Mouse (Mus musculus) forebrain, embryonic 14.5 days (tissue): ENCODE results near the gene Myo3a. TPM values are rescaled to one million over a fixed set of nuclear protein-coding genes. Genes with fewer than 3 reads are reported as not detected.

Source experiments
- ATAC-seq: fragments of 200-750 bp; cut with Nextera tagmentation; 2 replicates; pipeline ENCODE4 v1.8.0; 2017; ENCODE audit warnings: mild to moderate bottlenecking, moderate library complexity
- DNase-seq: peaks from one replicate; pipeline ENCODE4 v3.0.0-alpha.2; 2015; ENCODE audit warnings: low spot score
- H3K27ac ChIP-seq: fragments of 300-500 bp; sonication (generic); 2 replicates; pipeline ENCODE4 v1.5.1; 2014; ENCODE audit warnings: low read depth, mild to moderate bottlenecking, control low read depth, low read length, moderate library complexity
- H3K27me3 ChIP-seq: fragments of 300-500 bp; sonication (generic); replicated peaks from 2 replicates; pipeline ENCODE4 v1.6.1; 2014; ENCODE audit warnings: low read length, control low read depth, mixed read lengths; ENCODE audit not compliant: control insufficient read depth, insufficient read depth
- H3K36me3 ChIP-seq: fragments of 300-500 bp; sonication (generic); 2 replicates; pipeline ENCODE4 v1.6.1; 2014; ENCODE audit warnings: low read length, control low read depth; ENCODE audit not compliant: control insufficient read depth, insufficient read depth
- H3K4me1 ChIP-seq: fragments of 300-500 bp; sonication (generic); 2 replicates; pipeline ENCODE4 v1.6.1; 2014; ENCODE audit warnings: antibody characterized with exemption, low read length, control low read depth; ENCODE audit not compliant: control insufficient read depth, insufficient read depth
- H3K4me2 ChIP-seq: fragments of 300-500 bp; sonication (generic); 2 replicates; pipeline ENCODE4 v1.6.1; 2014; ENCODE audit warnings: mild to moderate bottlenecking, control low read depth, low read length
- H3K4me3 ChIP-seq: fragments of 300-500 bp; sonication (generic); 2 replicates; pipeline ENCODE4 v1.5.1; 2014; ENCODE audit warnings: low read depth, low read length, control low read depth
- H3K9ac ChIP-seq: fragments of 300-500 bp; sonication (generic); 2 replicates; pipeline ENCODE4 v1.6.1; 2014; ENCODE audit warnings: mild to moderate bottlenecking, low read length, control low read depth, moderate library complexity
- H3K9me3 ChIP-seq: fragments of 300-500 bp; sonication (generic); replicated peaks from 2 replicates; pipeline ENCODE4 v1.6.1; 2016; ENCODE audit warnings: low read length, control low read depth, mixed read lengths; ENCODE audit not compliant: control insufficient read depth
- WGBS: fragments of 180-500 bp; shearing (Covaris S2); extraction: QIAGEN DNeasy Blood & Tissue Kit; methylation state at CpG from one replicate; pipeline ENCODE4 v1.1.7; 2014; 5-methylcytosine and 5-hydroxymethylcytosine counted together
- polyA plus RNA-seq: library from polyadenylated mRNA; unstranded; fragments of >200 nt; fragmentation: Nextera tagmentation; extraction: Ambion mirVana; gene quantifications from 2 replicates; pipeline ENCODE4 v1.2.1, GENCODE M21; 2014

Gene Myo3a
- polyA plus RNA-seq, 1 experiment from 2014 or later, result 0.09 TPM

DNA sequence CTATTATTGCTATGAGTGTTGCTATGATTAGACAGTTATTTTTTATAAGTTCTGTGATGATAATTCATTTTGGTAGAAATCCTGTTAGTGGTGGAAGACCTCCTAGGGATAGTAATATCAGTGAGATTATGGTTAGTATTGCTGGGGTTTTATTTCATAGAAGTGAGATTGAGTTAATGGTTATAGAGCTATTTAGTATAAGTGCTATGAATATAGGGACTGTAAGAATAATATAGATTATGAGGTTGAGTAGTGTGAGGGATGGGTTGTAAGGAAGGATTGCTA, 362.8 kb downstream of the Myo3a start:
- no peaks in the 10 kb centered on the region for H3K27me3 ChIP-seq
- no peaks in the 10 kb centered on the region for H3K9me3 ChIP-seq
- no peak overlapping the region for H3K9ac ChIP-seq
- H3K27ac ChIP-seq, result no peak overlapping the region
- ATAC-seq, result no peak
- no peak overlapping the region for H3K4me3 ChIP-seq
- no peaks in the 10 kb centered on the region for H3K4me1 ChIP-seq
- no peak overlapping the region for H3K4me2 ChIP-seq
- no peak for DNase-seq
- no peaks in the 10 kb centered on the region for H3K36me3 ChIP-seq

DNA sequence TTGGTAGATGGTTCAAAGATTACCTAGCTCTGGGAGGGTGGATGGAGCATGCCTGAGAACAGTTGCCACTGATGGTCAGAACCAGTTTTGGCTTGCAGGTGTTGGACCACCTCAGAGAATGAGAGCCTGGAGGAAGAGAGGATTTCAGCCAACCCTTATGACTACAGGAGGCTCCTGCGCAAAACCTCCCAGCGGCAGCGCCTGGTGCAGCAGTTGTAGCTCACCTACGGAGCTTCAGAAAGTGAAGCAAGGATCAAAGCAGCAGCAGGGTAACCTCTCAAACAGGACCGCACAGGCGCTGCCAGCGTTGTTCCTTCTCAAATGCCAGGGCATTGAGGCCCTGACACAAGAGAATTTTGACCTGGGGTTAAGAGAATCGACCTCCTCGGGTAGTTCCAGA, 390.6 kb downstream of the Myo3a start:
- DNase-seq (no peak), ATAC-seq (no peak)
- H3K9me3 ChIP-seq, result no peaks in the 10 kb centered on the region
- H3K9ac ChIP-seq, result no peak overlapping the region
- H3K4me2 ChIP-seq, result no peak overlapping the region
- peaks cover 18% of the 10 kb centered on the region; the same call in 1 of the 2 replicates for H3K27me3 ChIP-seq
- no peaks in the 10 kb centered on the region for H3K36me3 ChIP-seq
- H3K4me3 ChIP-seq, result no peak overlapping the region
- H3K27ac ChIP-seq, result no peak overlapping the region
- peaks cover 19% of the 10 kb centered on the region; the same call in 1 of the 2 replicates for H3K4me1 ChIP-seq
- 7% methylated on average over 9 of the region's 9 CpGs for WGBS

DNA sequence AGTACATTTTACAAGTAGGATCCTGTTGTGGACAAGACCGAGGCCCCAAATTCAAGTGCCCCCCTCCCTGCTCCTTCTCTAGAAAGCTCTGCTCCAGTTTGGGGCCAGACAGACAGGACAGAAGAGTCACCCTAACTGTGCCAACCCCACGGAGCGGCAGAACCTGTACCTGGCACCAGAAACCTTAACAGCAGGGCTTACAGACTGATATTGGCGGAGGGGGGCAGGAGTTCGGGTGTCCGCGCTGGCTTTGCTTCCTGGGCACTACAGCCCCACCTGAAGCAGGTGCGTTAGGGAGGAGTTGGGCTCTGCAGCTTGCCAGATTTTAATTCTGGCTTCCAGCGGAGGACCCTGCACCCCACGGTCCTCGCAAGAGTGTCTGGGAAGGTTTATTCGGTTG, 392.1 kb downstream of the Myo3a start:
- Histone ChIP-seq H3K27ac (peak overlapping the region; percentile 98), H3K4me3 (peak overlapping the region; percentile 11; the same call in 1 of the 2 replicates), H3K9ac (peak overlapping the region; percentile 42; the same call in 1 of the 2 replicates), H3K36me3 (no peaks in the 10 kb centered on the region), H3K4me2 (peak overlapping the region; percentile 78), H3K4me1 (peaks cover 19% of the 10 kb centered on the region; the same call in 1 of the 2 replicates), H3K9me3 (no peaks in the 10 kb centered on the region), H3K27me3 (peaks cover 26% of the 10 kb centered on the region)
- no peak for DNase-seq
- 3% methylated on average over 12 of the region's 12 CpGs for WGBS
- no peak for ATAC-seq

DNA sequence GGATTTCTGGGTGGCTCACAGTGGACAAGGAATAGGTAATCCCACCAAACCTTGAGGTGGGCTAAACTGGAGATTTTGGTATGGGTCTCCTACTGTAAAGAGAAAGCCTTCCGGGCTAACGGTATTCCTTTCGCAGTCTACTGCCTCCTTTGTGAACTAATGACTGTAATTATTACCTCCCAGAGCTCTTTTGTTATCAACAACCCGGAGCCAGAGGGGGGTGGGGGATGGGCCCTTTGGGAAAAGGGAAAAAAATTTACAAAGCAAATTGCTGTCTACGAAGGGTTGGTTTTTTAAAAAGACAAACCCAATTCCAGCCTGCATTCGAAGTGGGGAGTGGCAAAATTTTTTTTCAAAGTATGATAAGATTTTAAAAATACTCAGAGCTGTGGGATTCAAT, 392.7 kb downstream of the Myo3a start:
- Histone ChIP-seq H3K4me2 (peak overlapping the region; percentile 78), H3K9ac (peak overlapping the region; percentile 42; the same call in 1 of the 2 replicates), H3K36me3 (no peaks in the 10 kb centered on the region), H3K9me3 (no peaks in the 10 kb centered on the region), H3K4me1 (peaks cover 19% of the 10 kb centered on the region; the same call in 1 of the 2 replicates), H3K4me3 (0 out of 2 replicates have a peak overlapping the region, but pooled peaks have one; percentile 0), H3K27me3 (peaks cover 30% of the 10 kb centered on the region), H3K27ac (peak overlapping the region; percentile 98)
- ATAC-seq (peak; percentile 21), DNase-seq (peak; percentile 84)
- under 1% methylated on average over 6 of the region's 6 CpGs for WGBS

DNA sequence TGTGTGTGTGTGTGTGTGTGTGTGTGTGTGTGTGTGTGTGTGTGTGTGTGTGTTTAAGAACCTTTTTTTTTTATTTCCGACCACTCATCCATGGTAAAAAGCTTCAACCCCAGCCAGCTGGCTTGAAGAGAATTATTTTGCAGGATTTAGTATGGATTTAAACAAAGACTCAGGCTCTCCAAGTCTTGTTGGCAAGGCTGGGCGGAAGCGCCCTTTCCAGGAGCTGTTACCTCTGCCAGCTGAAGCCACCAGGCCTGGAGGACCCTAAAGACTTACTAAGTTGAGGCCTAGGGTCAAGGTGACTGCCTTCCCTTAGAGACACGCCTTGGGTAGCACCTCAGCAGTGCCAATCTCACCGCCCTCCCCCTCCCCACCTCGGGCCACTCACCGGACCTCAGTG, 393.2 kb downstream of the Myo3a start:
- DNase-seq (peak; percentile 84), ATAC-seq (peak; percentile 17; the same call in 1 of the 2 replicates)
- H3K9ac ChIP-seq, result peak overlapping the region; percentile 89
- peak overlapping the region; percentile 98 for H3K27ac ChIP-seq
- H3K4me1 ChIP-seq, result peaks cover 19% of the 10 kb centered on the region; the same call in 1 of the 2 replicates
- WGBS, result 5% methylated on average over 7 of the region's 7 CpGs
- H3K4me3 ChIP-seq, result peak overlapping the region; percentile 51; the same call in 1 of the 2 replicates
- H3K9me3 ChIP-seq, result no peaks in the 10 kb centered on the region
- peak overlapping the region; percentile 78 for H3K4me2 ChIP-seq
- peaks cover 33% of the 10 kb centered on the region for H3K27me3 ChIP-seq
- no peaks in the 10 kb centered on the region for H3K36me3 ChIP-seq

DNA sequence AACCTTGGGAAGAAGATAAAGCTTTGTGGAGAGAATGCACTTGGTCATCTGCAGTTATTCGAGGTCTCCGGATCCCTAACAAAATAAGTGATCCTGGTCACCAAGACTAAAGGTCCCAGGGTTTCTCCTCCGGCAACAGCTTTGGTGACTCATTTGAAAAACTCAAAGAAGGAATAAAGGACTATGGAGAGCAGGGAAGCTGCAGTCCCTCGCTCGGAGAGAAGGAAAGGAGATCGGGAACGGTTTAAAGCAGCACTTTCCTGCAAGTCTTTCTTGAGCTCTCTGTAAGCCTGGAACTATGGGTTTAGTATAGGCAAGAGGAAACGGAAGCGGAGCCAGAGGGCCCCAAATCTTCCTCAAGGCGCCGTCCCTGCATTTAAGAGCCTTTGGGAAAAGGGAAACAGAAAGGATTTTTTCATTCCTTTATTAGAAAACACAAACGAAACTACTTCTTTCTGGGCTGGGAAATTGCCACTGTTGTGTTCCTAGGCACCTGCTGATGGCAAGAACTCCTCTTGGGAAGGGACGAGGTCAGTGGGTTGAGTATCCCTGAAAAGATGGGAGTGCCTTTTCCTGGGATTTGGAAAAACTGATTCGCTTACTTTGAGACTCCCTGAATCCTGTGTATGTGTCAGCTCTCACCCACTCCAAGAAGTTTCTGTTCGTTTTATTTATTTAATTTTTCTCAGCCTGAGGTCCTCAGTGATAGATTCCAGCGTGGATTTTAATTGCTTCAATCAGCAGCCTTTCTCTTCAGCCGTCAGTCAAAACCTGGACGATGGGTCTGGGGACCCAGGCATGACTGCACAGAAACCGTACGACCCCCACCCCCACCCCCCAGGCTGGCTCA, 393.9 kb downstream of the Myo3a start:
- Histone ChIP-seq H3K9ac (peak overlapping the region; percentile 89), H3K4me1 (peaks cover 19% of the 10 kb centered on the region; the same call in 1 of the 2 replicates), H3K27me3 (peaks cover 40% of the 10 kb centered on the region), H3K4me2 (peak overlapping the region; percentile 78), H3K36me3 (no peaks in the 10 kb centered on the region), H3K27ac (peak overlapping the region; percentile 98), H3K9me3 (no peaks in the 10 kb centered on the region), H3K4me3 (peak overlapping the region; percentile 51)
- DNase-seq, result peak; percentile 51
- ATAC-seq, result peak; percentile 45
- WGBS, result 4% methylated on average over 20 of the region's 20 CpGs

DNA sequence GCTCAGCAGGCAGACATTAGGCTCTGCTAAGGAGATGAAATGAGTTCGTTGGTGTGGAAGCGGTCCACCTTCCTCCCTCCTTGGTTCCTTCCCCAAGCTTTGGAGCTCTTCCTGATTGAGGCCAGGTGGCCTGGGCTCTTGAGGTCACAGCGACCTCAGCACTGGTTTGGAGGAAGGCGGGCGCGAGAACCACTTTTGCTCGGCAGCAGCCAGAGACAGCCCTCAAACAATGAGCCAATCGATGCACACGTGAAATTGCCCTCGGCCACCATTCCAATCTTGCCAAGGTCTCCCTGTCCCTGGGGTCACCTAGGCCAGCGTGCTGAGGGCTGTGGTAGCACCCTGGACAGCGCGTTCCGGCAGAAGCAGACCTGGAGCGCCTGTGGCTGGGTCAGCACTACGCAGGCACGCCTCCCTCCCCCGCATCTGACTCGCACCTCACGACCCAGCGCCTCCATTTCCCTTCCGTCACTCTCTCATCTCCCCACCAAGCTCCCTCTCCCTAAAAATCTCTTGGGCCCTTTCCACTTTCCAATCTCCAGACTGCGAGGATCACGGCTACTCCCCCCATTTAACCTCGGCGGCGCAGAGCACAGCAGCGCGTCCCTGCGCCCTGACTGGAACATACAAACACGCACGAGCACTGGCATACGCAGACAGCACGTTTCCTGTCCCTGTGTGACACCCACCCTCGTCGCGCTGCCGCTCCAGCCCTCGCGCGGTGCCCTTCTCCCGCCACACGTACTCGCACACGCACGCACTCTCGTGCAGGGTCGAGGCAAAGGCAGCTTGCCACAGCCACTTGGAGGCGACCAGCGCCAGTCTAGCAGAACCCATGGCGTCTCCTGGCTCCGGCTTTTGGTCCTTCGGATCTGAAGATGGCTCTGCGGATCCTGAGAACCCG, 394.8 kb downstream of the Myo3a start, which contains the start of gene Gad2:
TSS of gene Gad2 (plus strand) at position 378 of the 904 bp plus-strand sequence.
- Histone ChIP-seq H3K4me2 (peak within 1 kb of the TSS; percentile 78), H3K27ac (peak within 1 kb of the TSS; percentile 98), H3K4me3 (peak within 1 kb of the TSS; percentile 51), H3K9ac (peak within 1 kb of the TSS; percentile 89), H3K4me1 (peaks cover 19% of the 10 kb centered on the region; the same call in 1 of the 2 replicates), H3K27me3 (peaks cover 45% of the 10 kb centered on the region), H3K36me3 (no peaks in the 10 kb centered on the region), H3K9me3 (no peaks in the 10 kb centered on the region)
- DNase-seq, result peak; percentile 66
- WGBS, result under 1% methylated on average over 55 of the region's 55 CpGs
- ATAC-seq, result peak; percentile 61

DNA sequence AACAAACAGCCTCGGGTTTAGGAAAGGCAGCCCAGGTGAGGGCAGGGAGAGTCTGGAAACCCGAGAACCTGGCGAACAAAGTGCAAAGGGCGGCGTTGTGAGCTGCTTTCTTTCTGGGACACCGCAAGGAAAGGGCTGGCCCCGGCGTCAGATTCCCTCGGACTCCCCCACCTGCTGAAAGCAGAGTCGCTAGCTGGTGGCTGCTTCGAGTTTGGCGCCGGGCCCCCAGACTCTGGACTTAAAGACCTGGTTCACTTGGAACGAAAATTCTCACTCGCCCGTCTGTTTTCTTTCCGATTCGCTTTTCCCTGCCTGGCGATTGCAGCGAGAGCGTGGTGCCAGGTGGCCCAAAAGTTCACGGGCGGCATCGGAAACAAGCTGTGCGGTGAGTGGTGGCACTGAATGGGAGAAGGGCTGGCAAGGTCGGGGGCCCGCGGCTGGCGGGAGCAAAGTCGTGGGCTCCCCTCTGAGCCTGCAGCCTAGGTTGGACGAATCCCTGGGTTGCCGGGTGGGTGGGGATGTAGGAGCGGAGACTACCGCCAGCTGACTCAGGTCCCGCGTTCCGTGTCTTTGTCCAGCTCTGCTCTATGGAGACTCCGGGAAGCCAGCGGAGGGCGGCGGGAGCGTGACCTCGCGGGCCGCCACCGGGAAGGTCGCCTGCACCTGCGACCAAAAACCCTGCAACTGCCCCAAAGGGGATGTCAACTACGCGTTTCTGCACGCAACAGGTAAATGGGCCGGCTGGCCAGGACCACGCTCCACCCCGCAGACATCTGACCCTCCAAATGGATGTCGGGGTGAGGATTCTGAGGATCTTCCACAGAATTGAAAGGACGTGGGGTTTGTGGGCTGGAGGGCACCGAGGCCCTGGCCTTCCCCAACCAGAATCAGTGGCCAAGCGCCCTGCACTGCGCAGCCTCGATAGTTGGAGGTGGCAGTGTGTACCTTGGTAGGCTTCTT, 396.1 kb downstream of the Myo3a start:
- Histone ChIP-seq H3K9ac (peak overlapping the region; percentile 89), H3K4me2 (peak overlapping the region; percentile 78), H3K9me3 (no peaks in the 10 kb centered on the region), H3K27ac (peak overlapping the region; percentile 98), H3K36me3 (peaks cover 2% of the 10 kb centered on the region; the same call in 1 of the 2 replicates), H3K4me3 (peak overlapping the region; percentile 51), H3K4me1 (peaks cover 18% of the 10 kb centered on the region; the same call in 1 of the 2 replicates), H3K27me3 (peaks cover 48% of the 10 kb centered on the region)
- no peak for ATAC-seq
- DNase-seq, result no peak
- WGBS, result under 1% methylated on average over 60 of the region's 60 CpGs
